Mouse (Mus musculus) skeletal muscle tissue, postnatal 0 days (tissue): ENCODE results near the gene Slc34a2. TPM values are rescaled to one million over a fixed set of nuclear protein-coding genes. Genes with fewer than 3 reads are reported as not detected.

Experiments
- polyA plus RNA-seq: library from polyadenylated mRNA; unstranded; fragments of >200 nt; fragmentation: Nextera tagmentation; extraction: Ambion mirVana; gene quantifications from 2 replicates; pipeline ENCODE4 v1.2.1, GENCODE M21; 2015

Slc34a2 gene
- polyA plus RNA-seq: 0.34 TPM in 1 of 2 replicates, not detected in the other

GRCm38 (mm10) chr5:53037781-53038180, at the start of gene Slc34a2:
Gene Slc34a2, plus strand, starts transcription at chr5:53038081.

Other genes starting within 250 kb of the Slc34a2 start
- 47.4 and 50.3 TPM in 2 replicates for gene Anapc4, start 204.1 kb upstream of the Slc34a2 start, polyA plus RNA-seq
- gene Sel1l3, start 175.8 kb downstream of the Slc34a2 start, polyA plus RNA-seq: 26.6 and 29.4 TPM in 2 replicates
- 142 and 150 TPM in 2 replicates for gene Smim20, start 229.0 kb downstream of the Slc34a2 start, polyA plus RNA-seq